ENCODE assay signal across 30 mouse cellular contexts in genomic region chr7:79759766-79760165, GRCm38 (mm10). TPM values are rescaled to one million over a fixed set of nuclear protein-coding genes. Genes with fewer than 3 reads are reported as not detected.
"Had no signal": no experiment of that assay in that cellular context is flagged by ENCODE, and none has a peak within 500 bp of the region (broad histone marks: within the 10 kb centered on the region; RNA-seq: fewer than 3 reads in every experiment).

No protein-coding gene starts in this region.

- H3K4me3 ChIP-seq: limb, embryonic 12.5 days; limb, embryonic 15.5 days; liver, embryonic 13.5 days; midbrain, embryonic 12.5 days; myocyte; neural tube, embryonic 13.5 days had no signal

- H3K36me3 ChIP-seq: limb, embryonic 12.5 days; limb, embryonic 15.5 days; liver, embryonic 13.5 days; midbrain, embryonic 12.5 days; neural tube, embryonic 13.5 days had no signal

- ATAC-seq: midbrain, embryonic 16.5 days had no signal

- H3K27me3 ChIP-seq: limb, embryonic 15.5 days; liver, embryonic 13.5 days; midbrain, embryonic 12.5 days; neural tube, embryonic 13.5 days had no signal

- H3K9me3 ChIP-seq: limb, embryonic 12.5 days; limb, embryonic 15.5 days; liver, embryonic 13.5 days; midbrain, embryonic 12.5 days; neural tube, embryonic 13.5 days had no signal

- H3K27ac ChIP-seq: limb, embryonic 12.5 days; limb, embryonic 15.5 days; liver, embryonic 13.5 days; midbrain, embryonic 12.5 days; neural tube, embryonic 13.5 days; stomach, postnatal 0 days had no signal

- H3K4me1 ChIP-seq: limb, embryonic 12.5 days; limb, embryonic 15.5 days; liver, embryonic 13.5 days; midbrain, embryonic 12.5 days; neural tube, embryonic 13.5 days had no signal

- H3K4me2 ChIP-seq: limb, embryonic 12.5 days; limb, embryonic 15.5 days; liver, embryonic 13.5 days; midbrain, embryonic 12.5 days; neural tube, embryonic 13.5 days had no signal

- H3K9ac ChIP-seq: limb, embryonic 12.5 days; limb, embryonic 15.5 days; liver, embryonic 13.5 days; midbrain, embryonic 12.5 days; neural tube, embryonic 13.5 days had no signal

- DNase-seq: kidney, adult 18-20 months; kidney, adult 9 months; kidney, postnatal 14 days; kidney, postnatal 4 days; left cerebral cortex, postnatal 4 days; liver, embryonic 13.5 days; lung, adult 2 months; lung, postnatal 14 days; lung, postnatal 4 days; retina, postnatal 1 day; right cerebral cortex, postnatal 14 days; right cerebral cortex, postnatal 4 days; thymus, postnatal 14 days; thymus, postnatal 4 days had no signal

RNA-seq across cellular contexts. Expression of gene Wdr93, which starts 16.8 kb away (rescaled TPM):
- total RNA-seq: left cerebral cortex, postnatal 14 days; megakaryocyte progenitor cell, adult 5-6 weeks; megakaryocyte-erythroid progenitor cell, adult 5-6 weeks; monocyte, adult 5-6 weeks; neutrophil, adult 5-6 weeks had no signal
- polyA plus RNA-seq: limb, embryonic 15.5 days had no signal

RNA-seq across cellular contexts. Expression of gene Pex11a, which starts 16.8 kb away (rescaled TPM):
- total RNA-seq: neutrophil, adult 5-6 weeks had no signal

RNA-seq across cellular contexts. Expression of gene Plin1, which starts 27.1 kb away (rescaled TPM):
- total RNA-seq: left cerebral cortex, postnatal 14 days; left cerebral cortex, postnatal 4 days; megakaryocyte progenitor cell, adult 5-6 weeks; megakaryocyte-erythroid progenitor cell, adult 5-6 weeks; monocyte, adult 5-6 weeks; neutrophil, adult 5-6 weeks had no signal
- polyA plus RNA-seq: limb, embryonic 12.5 days; limb, embryonic 15.5 days; liver, embryonic 13.5 days; liver, embryonic 16.5 days; midbrain, embryonic 12.5 days; myocyte; neural tube, embryonic 13.5 days; stomach, embryonic 14.5 days; stomach, postnatal 0 days had no signal

RNA-seq across cellular contexts. Expression of gene Mesp1, which starts 33.8 kb away (rescaled TPM):
- total RNA-seq: megakaryocyte progenitor cell, adult 5-6 weeks; megakaryocyte-erythroid progenitor cell, adult 5-6 weeks; monocyte, adult 5-6 weeks; neutrophil, adult 5-6 weeks had no signal
- polyA plus RNA-seq: kidney, embryonic 16.5 days; limb, embryonic 12.5 days; liver, embryonic 13.5 days; liver, embryonic 16.5 days; lung, embryonic 16.5 days; midbrain, embryonic 12.5 days; myocyte; neural tube, embryonic 13.5 days; stomach, embryonic 14.5 days; stomach, postnatal 0 days had no signal

RNA-seq across cellular contexts. Expression of gene Kif7, which starts 44.2 kb away (rescaled TPM):
- total RNA-seq: monocyte, adult 5-6 weeks had no signal
